Comparison of ENCODE assay signal across 11 mouse cellular contexts in the genomic region with DNA sequence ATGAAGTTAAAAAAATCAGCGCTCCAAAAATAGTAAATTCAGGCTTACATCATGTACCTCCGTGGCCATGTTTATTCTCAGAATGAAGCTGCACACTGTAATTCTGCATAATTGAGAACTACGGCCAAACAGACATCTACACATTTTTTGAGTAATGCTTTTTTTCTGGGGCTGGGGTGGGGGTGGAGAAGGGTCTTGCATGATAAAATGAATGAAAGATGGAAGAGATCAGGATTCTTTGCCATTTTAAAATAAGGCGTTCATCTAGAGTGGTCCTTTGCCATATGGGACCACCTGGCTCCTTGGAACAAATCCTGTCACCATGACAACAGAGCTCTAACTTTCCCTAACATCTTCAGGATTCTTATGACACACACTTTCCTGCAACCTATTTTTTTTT.
DNase-seq lines count a peak whose midpoint lies in the region.
"Had no signal": no experiment of that assay in that cellular context is flagged by ENCODE, and none has a peak within 500 bp of the region (broad histone marks: within the 10 kb centered on the region; RNA-seq: fewer than 3 reads in every experiment).

No protein-coding gene starts in this region.

- intact Hi-C loops in heart, postnatal 10 days (cut with DNase I) = no loop called here

- DNase-seq in heart, postnatal 10 days = peak; percentile 51 to 64
- no peak for DNase-seq in heart, adult 11 months
- peak; percentile 2 for DNase-seq in lung, postnatal 10 days
- DNase-seq in lung, postnatal 14 days = no peak
- DNase-seq in layer of hippocampus, adult 11-12 months (ENCODE audit: low spot score) = peak; percentile 25
- peak; percentile 76 to 84 for DNase-seq in right cerebral cortex, postnatal 10 days (ENCODE audit: low spot score in 2 of 2)
- no peak for DNase-seq in yolk sac, embryonic 10.5 days (ENCODE audit: low spot score)
- DNase-seq: cerebellum, adult 9-10 months; heart, postnatal 36 days; kidney, adult 2 months; thymus, postnatal 25 days had no signal

Comparison
In these comparisons a context has a peak if more than half of its experiments do, and no peak if none do; other contexts are left out.
1. DNase-seq: peak in heart, postnatal 10 days (2 of 2), lung, postnatal 10 days (single experiment), layer of hippocampus, adult 11-12 months (single experiment) and right cerebral cortex, postnatal 10 days (2 of 2); none in heart, adult 11 months (single experiment), lung, postnatal 14 days (single experiment) and yolk sac, embryonic 10.5 days (single experiment).